Mouse (Mus musculus) forebrain, embryonic 11.5 days (tissue): ENCODE data around the gene Dgcr2. TPM values are rescaled to one million over a fixed set of nuclear protein-coding genes. Genes with fewer than 3 reads are reported as not detected.

Source experiments
- ATAC-seq: fragments of 200-750 bp; cut with Nextera tagmentation; replicated peaks from 2 replicates; pipeline ENCODE4 v1.8.0; 2017; ENCODE audit warnings: moderate TSS enrichment; ENCODE audit not compliant: low FRiP score
- DNase-seq: peaks from one replicate; pipeline ENCODE4 v3.0.0-alpha.2; 2017; ENCODE audit warnings: low spot score
- H3K27ac ChIP-seq: fragments of 300-500 bp; sonication (generic); 2 replicates; pipeline ENCODE4 v1.5.1; 2014; ENCODE audit warnings: low read depth, low read length
- H3K27me3 ChIP-seq: fragments of 300-500 bp; sonication (generic); 2 replicates; pipeline ENCODE4 v1.6.1; 2014; ENCODE audit warnings: mild to moderate bottlenecking, low read length, mixed read lengths; ENCODE audit not compliant: control insufficient read depth, insufficient read depth
- H3K36me3 ChIP-seq: fragments of 300-500 bp; sonication (generic); 2 replicates; pipeline ENCODE4 v1.6.1; 2014; ENCODE audit warnings: mild to moderate bottlenecking, low read length, moderate library complexity, mixed read lengths; ENCODE audit not compliant: control insufficient read depth, insufficient read depth
- H3K4me1 ChIP-seq: fragments of 300-500 bp; sonication (generic); replicated peaks from 2 replicates; pipeline ENCODE4 v1.6.1; 2014; ENCODE audit warnings: low read length, mixed read lengths; ENCODE audit not compliant: control insufficient read depth, insufficient read depth
- H3K4me2 ChIP-seq: fragments of 300-500 bp; sonication (generic); 2 replicates; pipeline ENCODE4 v1.6.1; 2014; ENCODE audit warnings: low read depth, mild to moderate bottlenecking, low read length, moderate library complexity, mixed read lengths; ENCODE audit not compliant: severe bottlenecking
- H3K4me3 ChIP-seq: fragments of 300-500 bp; sonication (generic); 2 replicates; pipeline ENCODE4 v1.5.1; 2014; ENCODE audit warnings: low read depth, low read length
- H3K9ac ChIP-seq: fragments of 300-500 bp; sonication (generic); 2 replicates; pipeline ENCODE4 v1.6.1; 2014; ENCODE audit warnings: low read length
- H3K9me3 ChIP-seq: fragments of 300-500 bp; sonication (generic); 2 replicates; pipeline ENCODE4 v1.6.1; 2016; ENCODE audit warnings: low read length, mixed read lengths; ENCODE audit not compliant: control insufficient read depth
- whole genome bisulfite sequencing: fragments of 180-500 bp; shearing (Covaris S2); extraction: QIAGEN DNeasy Blood & Tissue Kit; methylation state at CpG from one replicate; pipeline ENCODE4 v1.1.7; 2014; 5-methylcytosine and 5-hydroxymethylcytosine counted together
- polyA plus RNA-seq: library from polyadenylated mRNA; unstranded; fragments of >200 nt; fragmentation: Nextera tagmentation; extraction: Ambion mirVana; gene quantifications from 2 replicates; pipeline ENCODE4 v1.2.1, GENCODE M21; 2014

Dgcr2 gene
- polyA plus RNA-seq, 1 experiment from 2014 or later: 112 TPM

GRCm38 (mm10) chr16:17833681-17834399, 64.5 kb downstream of the Dgcr2 start:
- under 1% methylated on average over 86 of the region's 103 CpGs for WGBS
- no peaks in the 10 kb centered on the region; the same call in 1 of the 2 replicates for H3K4me1 ChIP-seq
- peak overlapping the region; percentile 32 for H3K9ac ChIP-seq
- ATAC-seq (peak; percentile 58; the same call in 1 of the 2 replicates), DNase-seq (peak; percentile 76)
- H3K4me2 ChIP-seq: peak overlapping the region; percentile 91
- no peak overlapping the region for H3K27ac ChIP-seq
- peaks cover 62% of the 10 kb centered on the region for H3K27me3 ChIP-seq
- no peaks in the 10 kb centered on the region; the same call in 1 of the 2 replicates for H3K36me3 ChIP-seq
- H3K9me3 ChIP-seq: no peaks in the 10 kb centered on the region
- H3K4me3 ChIP-seq: peak overlapping the region; percentile 47

DNA sequence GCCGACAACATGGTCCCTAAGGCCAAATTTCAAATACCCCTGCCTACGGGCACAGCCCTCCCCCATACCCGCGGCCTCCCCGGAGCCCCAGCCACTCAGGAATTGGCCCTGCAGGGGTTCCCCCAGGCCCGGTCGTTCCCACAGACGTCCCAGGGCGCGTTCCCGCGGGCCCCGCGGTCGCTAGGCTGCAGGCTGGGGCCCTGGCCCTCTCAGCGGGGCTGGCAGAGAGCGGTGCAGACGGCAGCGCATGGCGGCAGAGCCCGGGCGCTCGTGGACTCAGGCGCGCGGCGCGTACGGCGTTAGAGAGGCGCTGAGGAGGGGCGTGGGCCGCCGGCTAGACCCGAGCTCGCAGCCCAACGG, 65.1 kb downstream of the Dgcr2 start:
- Histone ChIP-seq H3K4me3 (peak overlapping the region; percentile 47), H3K27me3 (peaks cover 62% of the 10 kb centered on the region), H3K36me3 (no peaks in the 10 kb centered on the region), H3K4me1 (no peaks in the 10 kb centered on the region; the same call in 1 of the 2 replicates), H3K4me2 (peak overlapping the region; percentile 91), H3K9ac (peak overlapping the region; percentile 32), H3K27ac (no peak overlapping the region), H3K9me3 (no peaks in the 10 kb centered on the region)
- peak; percentile 34 for ATAC-seq
- peak; percentile 76 for DNase-seq
- WGBS: under 1% methylated on average over 36 of the region's 37 CpGs

DNA sequence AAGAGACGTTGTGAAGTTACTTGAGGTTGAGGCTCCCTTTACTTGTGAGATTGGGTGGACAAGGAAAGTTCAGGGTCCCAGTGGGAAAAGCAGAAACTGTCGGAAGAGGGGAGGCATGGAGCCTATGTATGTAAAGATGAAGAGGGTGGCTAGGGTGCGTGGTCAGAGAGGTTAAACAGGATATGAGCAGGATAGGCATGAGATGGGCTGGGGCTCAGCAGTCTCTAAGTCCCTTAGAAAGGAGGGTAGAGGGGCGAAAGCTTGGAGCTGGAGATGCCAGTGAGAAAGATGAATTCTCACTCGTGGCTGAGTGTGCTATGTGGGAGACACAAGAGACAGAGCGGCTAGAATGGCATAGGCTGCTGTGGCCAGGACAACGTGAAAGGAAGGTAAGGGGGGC, 65.5 kb downstream of the Dgcr2 start, which contains the start of gene B830017H08Rik:
B830017H08Rik (plus strand) TSS at position 301 of the 400 bp plus-strand sequence.
- Histone ChIP-seq H3K27me3 (peaks cover 62% of the 10 kb centered on the region), H3K36me3 (no peaks in the 10 kb centered on the region), H3K9ac (peak within 1 kb of the TSS; percentile 32), H3K4me2 (peak within 1 kb of the TSS; percentile 91), H3K4me1 (no peaks in the 10 kb centered on the region; the same call in 1 of the 2 replicates), H3K9me3 (no peaks in the 10 kb centered on the region), H3K27ac (no peak within 1 kb of the TSS), H3K4me3 (peak within 1 kb of the TSS; percentile 47)
- 16% methylated on average over 7 of the region's 7 CpGs for WGBS
- DNase-seq (no peak), ATAC-seq (no peak)

- H3K36me3 ChIP-seq: no peaks in the 10 kb centered on the region
- ATAC-seq: no peak
- no peak overlapping the region for H3K9ac ChIP-seq
- H3K4me3 ChIP-seq: no peak overlapping the region
- no peak overlapping the region for H3K27ac ChIP-seq
- DNase-seq: no peak
- H3K27me3 ChIP-seq: peaks cover 62% of the 10 kb centered on the region
- H3K4me1 ChIP-seq: no peaks in the 10 kb centered on the region; the same call in 1 of the 2 replicates
- 10% methylated on average over 11 of the region's 11 CpGs for WGBS
- H3K9me3 ChIP-seq: no peaks in the 10 kb centered on the region
- no peak overlapping the region for H3K4me2 ChIP-seq
These were observed 66.6 kb downstream of the Dgcr2 start for GRCm38 (mm10) chr16:17831781-17832180.

DNA sequence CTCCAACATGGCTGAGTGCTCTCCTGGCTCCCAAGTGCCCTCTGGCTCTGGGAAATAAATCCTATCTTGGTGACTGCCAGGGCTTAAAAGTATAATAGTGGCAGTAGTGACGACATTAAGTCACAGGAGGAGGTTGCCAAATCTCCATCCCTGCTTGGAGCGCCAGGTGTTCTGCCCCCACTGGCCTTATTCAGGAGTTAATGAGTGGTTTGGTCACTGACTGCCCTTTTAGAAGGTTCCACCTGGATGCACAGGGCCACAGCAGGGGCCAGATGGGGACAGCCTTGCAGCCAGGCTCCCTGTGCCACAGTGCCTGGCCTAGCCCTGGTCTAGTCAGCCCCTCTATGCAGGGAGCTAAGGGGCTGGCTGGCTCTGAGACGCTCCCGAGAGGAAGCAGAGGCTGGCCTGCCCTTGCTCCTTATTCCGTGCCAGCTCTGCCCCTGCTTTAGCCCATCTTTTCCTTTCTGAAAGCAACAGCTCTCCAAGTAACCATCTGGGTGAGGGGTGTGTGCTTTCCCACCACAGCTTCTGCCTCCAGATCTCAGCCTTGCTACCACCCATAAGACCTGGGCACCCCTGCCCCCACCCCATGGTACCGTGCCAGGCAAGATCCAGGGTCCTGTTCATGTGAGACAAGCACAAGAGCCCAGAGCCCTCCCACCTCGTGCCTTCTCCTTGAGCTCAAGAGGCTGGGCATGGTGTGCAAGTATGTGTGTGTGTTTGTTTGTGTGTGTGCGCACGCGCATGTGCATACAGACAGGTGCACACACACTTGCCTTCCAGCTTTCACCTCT, 67.8 kb downstream of the Dgcr2 start:
- ATAC-seq: no peak
- H3K27ac ChIP-seq: no peak overlapping the region
- no peaks in the 10 kb centered on the region; the same call in 1 of the 2 replicates for H3K4me1 ChIP-seq

GRCm38 (mm10) chr16:17828867-17829266, 69.5 kb downstream of the Dgcr2 start:
- Histone ChIP-seq H3K9ac (no peak overlapping the region), H3K27me3 (peaks cover 38% of the 10 kb centered on the region), H3K4me3 (no peak overlapping the region), H3K27ac (no peak overlapping the region), H3K4me1 (no peaks in the 10 kb centered on the region; the same call in 1 of the 2 replicates), H3K4me2 (no peak overlapping the region), H3K9me3 (no peaks in the 10 kb centered on the region), H3K36me3 (no peaks in the 10 kb centered on the region)
- DNase-seq (no peak), ATAC-seq (no peak)
- 64% methylated on average over 3 of the region's 3 CpGs for WGBS

More for the DNA sequence above, 67.8 kb downstream of the Dgcr2 start:
- H3K36me3 ChIP-seq: no peaks in the 10 kb centered on the region
- peaks cover 55% of the 10 kb centered on the region for H3K27me3 ChIP-seq
- H3K9ac ChIP-seq: no peak overlapping the region
- 53% methylated on average over 10 of the region's 10 CpGs for WGBS
- no peaks in the 10 kb centered on the region for H3K9me3 ChIP-seq
- H3K4me3 ChIP-seq: no peak overlapping the region
- no peak for DNase-seq
- H3K4me2 ChIP-seq: no peak overlapping the region

DNA sequence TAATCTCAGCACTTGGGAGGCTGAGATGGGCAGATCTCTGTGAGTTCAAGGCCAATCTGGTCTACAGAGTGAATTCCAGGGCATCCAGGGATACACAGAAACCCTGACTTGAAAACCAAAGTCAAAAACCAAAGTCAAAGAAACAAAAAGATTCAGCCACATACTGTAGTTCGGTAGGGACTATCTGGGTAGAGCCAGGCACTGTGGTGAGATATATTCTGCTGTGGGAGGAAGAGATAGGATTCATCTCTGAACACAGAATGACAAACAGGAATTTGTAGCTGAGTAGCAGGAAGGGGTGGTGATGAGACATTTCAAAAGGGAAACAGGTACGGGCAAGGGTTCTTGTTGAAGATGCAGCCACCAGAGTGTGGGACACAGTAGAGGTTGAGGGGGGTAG, 70.1 kb downstream of the Dgcr2 start:
- ATAC-seq (no peak), DNase-seq (no peak)
- Histone ChIP-seq H3K4me3 (no peak overlapping the region), H3K4me1 (no peaks in the 10 kb centered on the region; the same call in 1 of the 2 replicates), H3K9ac (no peak overlapping the region), H3K4me2 (no peak overlapping the region), H3K9me3 (no peaks in the 10 kb centered on the region), H3K27ac (no peak overlapping the region), H3K36me3 (no peaks in the 10 kb centered on the region), H3K27me3 (peaks cover 31% of the 10 kb centered on the region)
- 93% methylated on average over 2 of the region's 2 CpGs for WGBS

- H3K4me3 ChIP-seq: no peak overlapping the region
- H3K9ac ChIP-seq: no peak overlapping the region
- H3K36me3 ChIP-seq: no peaks in the 10 kb centered on the region
- H3K27ac ChIP-seq: no peak overlapping the region
- no peak overlapping the region for H3K4me2 ChIP-seq
- WGBS: 92% methylated on average over 2 of the region's 2 CpGs
- no peaks in the 10 kb centered on the region for H3K4me1 ChIP-seq
- DNase-seq (no peak), ATAC-seq (no peak)
- peaks cover 14% of the 10 kb centered on the region for H3K27me3 ChIP-seq
- H3K9me3 ChIP-seq: no peaks in the 10 kb centered on the region
These were observed 71.9 kb downstream of the Dgcr2 start for GRCm38 (mm10) chr16:17826500-17826899.
